Mouse (Mus musculus) hindbrain, embryonic 14.5 days (tissue): ENCODE data around the gene Gys2. TPM values are rescaled to one million over a fixed set of nuclear protein-coding genes. Genes with fewer than 3 reads are reported as not detected.

Experiments
- ATAC-seq: fragments of 200-750 bp; cut with Nextera tagmentation; 2 replicates; pipeline ENCODE4 v1.8.0; 2017; ENCODE audit warnings: moderate number of reproducible peaks, mild to moderate bottlenecking, moderate TSS enrichment, moderate library complexity; ENCODE audit not compliant: low FRiP score
- DNase-seq: peaks from one replicate; pipeline ENCODE4 v3.0.0-alpha.2; 2015; ENCODE audit warnings: low spot score
- H3K27ac ChIP-seq: fragments of 300-500 bp; sonication (generic); 2 replicates; pipeline ENCODE4 v1.5.1; 2014; ENCODE audit warnings: mild to moderate bottlenecking, moderate library complexity
- H3K27me3 ChIP-seq: fragments of 300-500 bp; sonication (generic); 2 replicates; pipeline ENCODE4 v1.6.1; 2014; ENCODE audit warnings: mild to moderate bottlenecking, low read length, mixed read lengths; ENCODE audit not compliant: control insufficient read depth, insufficient read depth
- H3K36me3 ChIP-seq: fragments of 300-500 bp; sonication (generic); replicated peaks from 2 replicates; pipeline ENCODE4 v1.6.1; 2014; ENCODE audit not compliant: control insufficient read depth, insufficient read depth
- H3K4me1 ChIP-seq: fragments of 300-500 bp; sonication (generic); replicated peaks from 2 replicates; pipeline ENCODE4 v1.6.1; 2014; ENCODE audit warnings: antibody characterized with exemption, low read length, mixed read lengths; ENCODE audit not compliant: control insufficient read depth, insufficient read depth
- H3K4me2 ChIP-seq: fragments of 300-500 bp; sonication (generic); replicated peaks from 2 replicates; pipeline ENCODE4 v1.6.1; 2014; ENCODE audit warnings: mild to moderate bottlenecking, moderate library complexity
- H3K4me3 ChIP-seq: fragments of 300-500 bp; sonication (generic); replicated peaks from 2 replicates; pipeline ENCODE4 v1.5.1; 2014; ENCODE audit warnings: mild to moderate bottlenecking, low read length
- H3K9ac ChIP-seq: fragments of 300-500 bp; sonication (generic); 2 replicates; pipeline ENCODE4 v1.6.1; 2014
- H3K9me3 ChIP-seq: fragments of 300-500 bp; sonication (generic); 2 replicates; pipeline ENCODE4 v1.6.1; 2016; ENCODE audit warnings: low read length; ENCODE audit not compliant: control insufficient read depth
- WGBS: fragments of 180-500 bp; shearing (Covaris S2); extraction: QIAGEN DNeasy Blood & Tissue Kit; methylation state at CpG from one replicate; pipeline ENCODE4 v1.1.7; 2014; 5-methylcytosine and 5-hydroxymethylcytosine counted together
- polyA plus RNA-seq: library from polyadenylated mRNA; unstranded; fragments of >200 nt; fragmentation: Nextera tagmentation; extraction: Ambion mirVana; gene quantifications from 2 replicates; pipeline ENCODE4 v1.2.1, GENCODE M21; 2014

Gys2 gene
- polyA plus RNA-seq, 1 experiment from 2014 or later = 0.07 TPM

GRCm38 (mm10) chr6:142469602-142470001 is 3.3 kb downstream of the Gys2 start:
- Histone ChIP-seq H3K36me3 (no peaks in the 10 kb centered on the region), H3K9ac (no peak overlapping the region), H3K9me3 (no peaks in the 10 kb centered on the region), H3K4me1 (no peaks in the 10 kb centered on the region), H3K4me2 (no peak overlapping the region), H3K27me3 (no peaks in the 10 kb centered on the region), H3K4me3 (no peak overlapping the region), H3K27ac (no peak overlapping the region)
- 0 out of 2 replicates have a peak, but pooled peaks have one; percentile 72 for ATAC-seq
- peak; percentile 27 for DNase-seq
- 63% methylated on average over 4 of the region's 4 CpGs for WGBS

GRCm38 (mm10) chr6:142462194-142462593 is 10.7 kb downstream of the Gys2 start:
- no peak for DNase-seq
- 77% methylated on average over 6 of the region's 6 CpGs for WGBS

DNA sequence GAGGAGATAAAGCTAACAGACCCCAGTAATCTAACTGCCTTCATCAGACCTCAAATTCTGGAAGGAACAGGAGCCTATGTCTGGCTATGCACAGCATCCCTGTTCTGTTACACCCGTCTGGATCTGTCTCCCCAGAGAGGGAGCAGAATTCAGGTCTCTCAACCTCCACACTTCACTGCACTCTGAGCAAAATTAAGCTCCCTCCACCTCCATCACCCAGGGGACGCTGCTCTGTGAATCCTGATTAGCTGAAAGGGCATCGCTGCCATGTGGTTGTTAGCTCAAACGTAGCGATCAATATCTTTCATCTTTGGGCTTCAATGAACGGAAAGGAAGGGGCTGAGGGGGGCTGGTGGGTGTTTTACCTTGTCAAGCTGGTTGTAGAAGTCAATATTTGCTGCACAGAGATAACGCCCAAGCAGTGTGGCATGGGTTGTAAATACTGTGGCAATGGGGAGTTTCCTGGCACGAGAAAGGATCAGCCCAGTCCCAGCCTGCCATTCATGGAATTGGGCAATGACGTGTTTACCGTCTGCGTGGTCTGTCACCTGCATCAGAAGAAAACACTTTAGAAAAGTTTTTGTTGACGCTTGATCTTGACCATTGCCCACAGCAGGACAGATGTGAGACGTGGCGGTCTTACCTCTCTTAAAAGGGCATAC is 13.8 kb downstream of the Gys2 start:
- Histone ChIP-seq H3K27ac (no peak overlapping the region), H3K4me3 (no peak overlapping the region), H3K27me3 (no peaks in the 10 kb centered on the region), H3K9ac (no peak overlapping the region), H3K4me2 (no peak overlapping the region), H3K36me3 (no peaks in the 10 kb centered on the region), H3K9me3 (no peaks in the 10 kb centered on the region), H3K4me1 (no peaks in the 10 kb centered on the region; the same call in 1 of the 2 replicates)
- DNase-seq (peak; percentile 32), ATAC-seq (peak; percentile 69; the same call in 1 of the 2 replicates)
- 58% methylated on average over 14 of the region's 14 CpGs for WGBS

More at GRCm38 (mm10) chr6:142462194-142462593, 10.7 kb downstream of the Gys2 start:
- Histone ChIP-seq H3K27ac (no peak overlapping the region), H3K4me2 (no peak overlapping the region), H3K4me3 (no peak overlapping the region), H3K36me3 (no peaks in the 10 kb centered on the region), H3K9me3 (no peaks in the 10 kb centered on the region), H3K9ac (no peak overlapping the region), H3K4me1 (no peaks in the 10 kb centered on the region; the same call in 1 of the 2 replicates), H3K27me3 (no peaks in the 10 kb centered on the region)
- no peak for ATAC-seq

GRCm38 (mm10) chr6:142458010-142458409 is 14.9 kb downstream of the Gys2 start:
- ATAC-seq (peak; percentile 58; the same call in 1 of the 2 replicates), DNase-seq (no peak)
- Histone ChIP-seq H3K9ac (no peak overlapping the region), H3K36me3 (no peaks in the 10 kb centered on the region), H3K27ac (no peak overlapping the region), H3K4me3 (no peak overlapping the region), H3K4me1 (no peaks in the 10 kb centered on the region; the same call in 1 of the 2 replicates), H3K4me2 (no peak overlapping the region), H3K9me3 (no peaks in the 10 kb centered on the region), H3K27me3 (no peaks in the 10 kb centered on the region)
- 33% methylated on average over 7 of the region's 7 CpGs for WGBS

DNA sequence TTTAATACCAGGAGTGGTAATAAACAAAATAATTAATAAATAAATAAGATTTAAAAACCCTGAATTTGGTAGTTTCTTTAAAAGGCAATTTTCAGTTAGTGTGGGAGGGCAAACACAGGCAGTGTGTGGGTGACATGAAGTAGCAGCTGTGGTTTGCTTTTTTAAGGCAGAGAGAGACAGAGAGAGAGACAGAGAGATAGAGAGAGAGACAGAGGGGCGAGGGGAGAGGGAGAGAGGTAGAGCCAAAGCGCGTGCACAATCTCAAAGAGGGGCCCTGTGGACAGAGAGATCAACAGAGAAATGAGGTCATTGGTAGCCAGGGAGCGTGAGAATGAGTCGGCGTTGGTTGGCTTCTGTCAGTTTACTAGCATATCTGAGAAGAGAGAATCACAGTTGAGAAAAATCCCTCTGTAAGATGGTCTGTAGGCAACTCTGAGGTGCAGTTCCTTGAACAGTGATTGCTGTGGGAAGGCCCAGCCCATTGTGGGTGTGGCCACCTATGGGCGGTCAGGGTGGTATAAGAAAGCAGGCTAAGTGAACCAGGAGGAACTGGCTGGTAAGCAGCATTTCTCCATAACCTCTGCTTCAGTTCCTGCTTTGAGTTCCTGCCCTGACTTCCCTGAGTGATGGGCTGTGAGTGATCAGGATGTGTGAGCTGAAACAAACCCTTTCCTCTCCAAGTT is 17.5 kb downstream of the Gys2 start:
- H3K4me1 ChIP-seq = no peaks in the 10 kb centered on the region; the same call in 1 of the 2 replicates
- ATAC-seq (no peak), DNase-seq (no peak)
- H3K4me2 ChIP-seq = no peak overlapping the region
- no peaks in the 10 kb centered on the region for H3K27me3 ChIP-seq
- H3K36me3 ChIP-seq = no peaks in the 10 kb centered on the region
- H3K9me3 ChIP-seq = no peaks in the 10 kb centered on the region
- no peak overlapping the region for H3K27ac ChIP-seq
- 69% methylated on average over 7 of the region's 7 CpGs for WGBS
- H3K4me3 ChIP-seq = no peak overlapping the region
- H3K9ac ChIP-seq = no peak overlapping the region

DNA sequence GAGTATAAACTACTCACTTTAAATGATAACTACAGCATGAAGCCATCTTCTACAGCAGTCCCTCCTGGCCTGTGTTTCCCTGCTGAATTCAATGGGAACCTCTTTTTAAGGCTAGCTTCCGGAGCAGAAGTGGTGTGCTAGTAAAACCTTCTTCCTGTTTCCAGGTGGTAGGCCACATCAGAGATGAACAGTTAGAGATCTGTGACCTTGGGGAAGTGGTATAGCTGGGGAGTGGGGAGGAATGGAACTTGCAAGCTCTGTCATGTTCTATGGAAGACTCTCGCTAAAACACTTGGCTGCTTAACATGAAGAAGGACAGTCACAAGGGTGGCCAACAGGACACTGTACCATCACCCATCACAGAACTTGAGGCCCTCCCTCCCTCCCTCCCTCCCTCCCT is 19.6 kb downstream of the Gys2 start:
- Histone ChIP-seq H3K4me2 (no peak overlapping the region), H3K4me1 (no peaks in the 10 kb centered on the region; the same call in 1 of the 2 replicates), H3K36me3 (no peaks in the 10 kb centered on the region), H3K9ac (no peak overlapping the region), H3K4me3 (no peak overlapping the region), H3K27ac (no peak overlapping the region), H3K27me3 (no peaks in the 10 kb centered on the region), H3K9me3 (no peaks in the 10 kb centered on the region)
- DNase-seq (no peak), ATAC-seq (no peak)
- 86% methylated on average over 2 of the region's 2 CpGs for WGBS

DNA sequence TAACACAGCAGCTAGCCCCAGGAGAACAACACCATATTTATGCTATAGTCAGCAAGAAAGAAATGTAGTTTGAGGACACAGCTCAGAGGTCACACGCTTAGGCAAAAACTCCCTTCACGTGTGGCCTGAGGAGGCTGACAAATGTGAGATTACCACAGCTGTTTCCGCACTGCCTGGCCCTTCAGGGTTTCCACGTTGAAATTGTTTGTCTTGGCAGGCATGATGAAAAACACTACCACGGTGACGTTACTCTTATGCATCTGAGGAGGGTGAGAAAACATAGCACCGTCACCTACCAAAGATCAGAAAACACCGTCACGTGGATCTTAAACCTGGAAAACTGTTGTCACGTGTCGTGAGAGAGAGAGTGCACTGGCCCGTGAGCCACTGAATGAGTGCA is 21.5 kb downstream of the Gys2 start:
- no peaks in the 10 kb centered on the region for H3K9me3 ChIP-seq
- 86% methylated on average over 12 of the region's 12 CpGs for WGBS
- H3K9ac ChIP-seq = no peak overlapping the region
- no peaks in the 10 kb centered on the region for H3K4me1 ChIP-seq
- H3K36me3 ChIP-seq = no peaks in the 10 kb centered on the region
- DNase-seq (no peak), ATAC-seq (no peak)
- no peaks in the 10 kb centered on the region for H3K27me3 ChIP-seq
- H3K27ac ChIP-seq = no peak overlapping the region
- no peak overlapping the region for H3K4me3 ChIP-seq
- H3K4me2 ChIP-seq = no peak overlapping the region

- H3K27ac ChIP-seq = no peak overlapping the region
- H3K9ac ChIP-seq = no peak overlapping the region
- no peaks in the 10 kb centered on the region for H3K36me3 ChIP-seq
- ATAC-seq = no peak
- H3K9me3 ChIP-seq = no peaks in the 10 kb centered on the region
- H3K4me3 ChIP-seq = no peak overlapping the region
- no peak for DNase-seq
- H3K4me2 ChIP-seq = no peak overlapping the region
- no peaks in the 10 kb centered on the region for H3K4me1 ChIP-seq
- H3K27me3 ChIP-seq = no peaks in the 10 kb centered on the region
Measured at GRCm38 (mm10) chr6:142429072-142429471, 43.8 kb downstream of the Gys2 start.

- Histone ChIP-seq H3K27ac (no peak overlapping the region), H3K9me3 (no peaks in the 10 kb centered on the region), H3K27me3 (no peaks in the 10 kb centered on the region), H3K4me2 (no peak overlapping the region), H3K36me3 (no peaks in the 10 kb centered on the region), H3K4me1 (no peaks in the 10 kb centered on the region), H3K9ac (no peak overlapping the region), H3K4me3 (no peak overlapping the region)
- DNase-seq (no peak), ATAC-seq (no peak)
- WGBS = 69% methylated on average over 7 of the region's 7 CpGs
Measured at GRCm38 (mm10) chr6:142424976-142425375, 47.9 kb downstream of the Gys2 start.
